31 mouse cellular contexts compared by ENCODE assay signal in the genomic region with DNA sequence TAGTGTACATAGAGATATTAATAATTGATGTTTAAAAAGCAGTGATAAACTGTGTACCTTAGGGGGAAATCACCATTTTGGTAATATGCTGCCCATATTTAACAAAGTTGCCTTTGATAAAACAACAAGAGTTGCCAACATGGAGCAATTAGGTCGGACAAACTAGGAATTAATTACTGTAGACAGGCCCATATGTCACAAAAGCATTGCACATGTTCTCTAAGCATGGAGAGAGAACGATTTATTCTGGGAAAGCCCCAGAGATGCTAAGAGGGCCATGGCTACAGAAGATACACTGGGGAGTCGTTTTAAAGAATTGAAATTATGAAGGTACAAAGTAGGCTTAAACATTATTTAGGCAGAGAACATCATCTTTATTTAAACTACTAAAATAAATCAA.
A peak's percentile ranks its signal among the peaks of the same experiment; 100 is the strongest.
DNase-seq lines count a peak whose midpoint lies in the region; ATAC-seq lines count a peak whose summit lies in the region.
"Had no signal": no experiment of that assay in that cellular context is flagged by ENCODE, and none has a peak within 500 bp of the region (broad histone marks: within the 10 kb centered on the region; RNA-seq: fewer than 3 reads in every experiment).

No protein-coding gene starts in this region.

- no peak overlapping the region for H3K9ac ChIP-seq in forebrain, embryonic 16.5 days (replicated peaks; ENCODE audit: low read depth, low read length)
- H3K9ac ChIP-seq in forebrain, embryonic 12.5 days = no peak overlapping the region
- H3K9ac ChIP-seq: embryonic facial prominence, embryonic 15.5 days; heart, embryonic 13.5 days; kidney, embryonic 15.5 days; limb, embryonic 12.5 days; liver, embryonic 15.5 days; lung, embryonic 14.5 days; midbrain, embryonic 15.5 days had no signal

- H3K27me3 ChIP-seq in forebrain, embryonic 16.5 days (replicated peaks; ENCODE audit: control insufficient read depth, insufficient read depth, low read length) = no peaks in the 10 kb centered on the region
- H3K27me3 ChIP-seq in forebrain, embryonic 12.5 days = no peaks in the 10 kb centered on the region
- H3K27me3 ChIP-seq: CH12.LX; embryonic facial prominence, embryonic 15.5 days; heart, embryonic 13.5 days; kidney, embryonic 15.5 days; limb, embryonic 12.5 days; liver, embryonic 15.5 days; midbrain, embryonic 15.5 days had no signal

- 37% methylated on average over 3 of the region's 3 CpGs for WGBS in forebrain, embryonic 16.5 days
- WGBS in forebrain, embryonic 12.5 days = 66% methylated on average over 3 of the region's 3 CpGs

- H3K4me3 ChIP-seq in forebrain, embryonic 16.5 days (replicated peaks; ENCODE audit: low read length) = no peak overlapping the region
- H3K4me3 ChIP-seq in forebrain, embryonic 12.5 days (replicated peaks) = no peak overlapping the region
- H3K4me3 ChIP-seq: embryonic facial prominence, embryonic 10.5 days; embryonic facial prominence, embryonic 15.5 days; gastrocnemius, adult 2 months; heart, embryonic 13.5 days; kidney, embryonic 15.5 days; layer of hippocampus, adult 2 months; left cerebral cortex, adult 2 months; limb, embryonic 12.5 days; liver, embryonic 15.5 days; midbrain, embryonic 15.5 days had no signal

- no peak for DNase-seq in cerebellum, postnatal 4 days (ENCODE audit: low spot score in 2 of 2)
- DNase-seq in brain, adult 2 months (ENCODE audit: low read depth, low spot score) = peak; percentile 79
- peak; percentile 53 for DNase-seq in cerebellum, adult 9-11 months
- DNase-seq in gastrocnemius, adult 8-10 months (ENCODE audit: low spot score in 2 of 2) = no peak
- no peak for DNase-seq in adrenal gland, adult 2 months
- DNase-seq: adrenal gland, postnatal 10 days; gastrocnemius, adult 2 months; heart, postnatal 10 days; kidney, adult 18-20 months; kidney, postnatal 25 days; lung, embryonic 14.5 days; lung, postnatal 14 days; right cerebral cortex, postnatal 4 days; thymus, adult 18-20 months; thymus, postnatal 25 days had no signal

- no peaks in the 10 kb centered on the region for H3K9me3 ChIP-seq in forebrain, embryonic 16.5 days (ENCODE audit: control insufficient read depth, low read length)
- H3K9me3 ChIP-seq in forebrain, embryonic 12.5 days = no peaks in the 10 kb centered on the region
- H3K9me3 ChIP-seq: embryonic facial prominence, embryonic 10.5 days; embryonic facial prominence, embryonic 15.5 days; heart, embryonic 13.5 days; kidney, embryonic 15.5 days; limb, embryonic 12.5 days; liver, embryonic 15.5 days; midbrain, embryonic 15.5 days had no signal

- peak; percentile 92 for ATAC-seq in cerebellum, adult (ENCODE audit: insufficient number of reproducible peaks, low FRiP score, low TSS enrichment)
- peak; percentile 68; the same call in 1 of the 2 replicates for ATAC-seq in forebrain, embryonic 16.5 days
- ATAC-seq in forebrain, embryonic 12.5 days (ENCODE audit: low FRiP score) = no peak
- ATAC-seq: activated CD4-positive, CD25-positive, alpha-beta regulatory T cell, adult 4 months; inflammation-experienced regulatory T-cells, adult 6 months; midbrain, embryonic 15.5 days had no signal

- H3K36me3 ChIP-seq in forebrain, embryonic 16.5 days (ENCODE audit: control insufficient read depth, insufficient read depth) = no peaks in the 10 kb centered on the region
- H3K36me3 ChIP-seq in forebrain, embryonic 12.5 days (replicated peaks) = no peaks in the 10 kb centered on the region
- H3K36me3 ChIP-seq: embryonic facial prominence, embryonic 10.5 days; embryonic facial prominence, embryonic 15.5 days; heart, embryonic 13.5 days; kidney, embryonic 15.5 days; limb, embryonic 12.5 days; liver, embryonic 15.5 days; midbrain, embryonic 15.5 days had no signal

- no peak overlapping the region for H3K27ac ChIP-seq in forebrain, embryonic 16.5 days (ENCODE audit: low read length)
- no peak overlapping the region for H3K27ac ChIP-seq in forebrain, embryonic 12.5 days
- H3K27ac ChIP-seq: embryonic facial prominence, embryonic 10.5 days; embryonic facial prominence, embryonic 15.5 days; gastrocnemius, adult 2 months; heart, embryonic 13.5 days; kidney, embryonic 15.5 days; layer of hippocampus, adult 2 months; left cerebral cortex, adult 2 months; limb, embryonic 12.5 days; liver, embryonic 15.5 days; midbrain, embryonic 15.5 days; stomach, postnatal 0 days had no signal

- no peaks in the 10 kb centered on the region for H3K4me1 ChIP-seq in forebrain, embryonic 16.5 days (replicated peaks; ENCODE audit: control insufficient read depth, insufficient read depth, low read length)
- no peaks in the 10 kb centered on the region for H3K4me1 ChIP-seq in forebrain, embryonic 12.5 days
- H3K4me1 ChIP-seq: heart, embryonic 13.5 days; kidney, embryonic 15.5 days; liver, embryonic 15.5 days had no signal

- H3K4me2 ChIP-seq in forebrain, embryonic 16.5 days (ENCODE audit: low read length) = no peak overlapping the region
- H3K4me2 ChIP-seq in forebrain, embryonic 12.5 days = no peak overlapping the region
- H3K4me2 ChIP-seq: embryonic facial prominence, embryonic 15.5 days; heart, embryonic 13.5 days; kidney, embryonic 15.5 days; limb, embryonic 12.5 days; liver, embryonic 15.5 days; lung, embryonic 14.5 days; midbrain, embryonic 15.5 days had no signal

Comparison
In these comparisons a context has a peak if more than half of its experiments do, and no peak if none do; other contexts are left out.
1. DNase-seq: peak in brain, adult 2 months (single experiment) and cerebellum, adult 9-11 months (single experiment); none in cerebellum, postnatal 4 days (0 of 2), gastrocnemius, adult 8-10 months (0 of 2) and adrenal gland, adult 2 months (single experiment).